Mouse (Mus musculus) ES-E14 (cell line): ENCODE data around the gene Isca2.

Source experiments
- CHD2 ChIP-seq: IDR thresholded peaks from 2 replicates; pipeline ENCODE4 v1.6.1; 2014; ENCODE audit warnings: mild to moderate bottlenecking, low read depth, low read length, inconsistent platforms
- ZNF384 ChIP-seq: IDR thresholded peaks from 2 replicates; pipeline ENCODE4 v1.6.1; 2012; ENCODE audit warnings: low read depth, low read length, inconsistent platforms

- TF ChIP-seq CHD2 (no peak), ZNF384 (no peak)
Measured at GRCm38 (mm10) chr12:84769624-84770023, 3.4 kb upstream of the Isca2 start.
